Mouse (Mus musculus): ENCODE results near the gene Mylk2. TPM values are rescaled to one million over a fixed set of nuclear protein-coding genes. Genes with fewer than 3 reads are reported as not detected.

Gene Mylk2
- polyA plus RNA-seq (2014; fragmentation: Nextera tagmentation; extraction: Ambion mirVana) = not detected in 2 replicates

GRCm38 (mm10) chr2:152911031-152911430, at the start of gene Mylk2:
Gene Mylk2, plus strand, starts transcription at chr2:152911352.
- H3K27ac ChIP-seq (ENCODE audit: low read depth) = no peak within 1 kb of the TSS
- DNase-seq = no peak
- H3K9ac ChIP-seq = no peak within 1 kb of the TSS
- peaks cover 40% of the 10 kb centered on the region for H3K27me3 ChIP-seq (ENCODE audit: insufficient read depth, low read length)
- WGBS = 21% methylated on average over 12 of the region's 12 CpGs
- no peak within 1 kb of the TSS for H3K4me2 ChIP-seq
- TF ChIP-seq CTCF (IDR thresholded peaks at IDR 0.05; ENCODE audit: low read depth) = no peak
- ATAC-seq (ENCODE audit: insufficient read depth) = no peak
- H3K9me3 ChIP-seq (ENCODE audit: low read depth, low read length) = no peaks in the 10 kb centered on the region
- 0 out of 2 replicates have a peak, but pooled peaks cover 5% of the 10 kb centered on the region for H3K4me1 ChIP-seq (ENCODE audit: insufficient read depth)
- no peak within 1 kb of the TSS for H3K4me3 ChIP-seq (ENCODE audit: low read depth, low read length)
- no peaks in the 10 kb centered on the region for H3K36me3 ChIP-seq (ENCODE audit: insufficient read depth)

DNA sequence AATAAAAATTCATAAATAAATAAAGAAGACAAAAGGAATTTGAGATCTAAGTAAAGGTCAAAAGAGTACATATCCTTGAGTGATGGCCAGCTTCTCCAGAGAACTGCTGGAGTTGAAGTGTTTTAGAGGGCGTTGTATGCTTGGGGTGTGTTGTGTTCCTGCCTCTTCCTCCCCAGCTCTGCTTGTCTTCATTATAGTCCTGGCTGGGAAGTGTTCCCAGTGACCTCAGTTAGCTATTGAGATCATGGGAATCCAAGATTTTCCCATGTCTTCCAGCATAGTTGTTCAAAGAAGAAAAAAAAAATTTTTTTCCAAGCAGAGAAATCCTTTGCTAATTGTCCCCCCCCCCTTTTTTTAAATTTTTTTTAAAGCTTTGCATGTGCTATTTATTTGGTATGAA, 49.3 kb upstream of the Mylk2 start:
- ATAC-seq (ENCODE audit: insufficient read depth) = no peak
- Histone ChIP-seq H3K4me1 (ENCODE audit: insufficient read depth) (no peaks in the 10 kb centered on the region), H3K4me3 (ENCODE audit: low read depth, low read length) (no peak overlapping the region), H3K4me2 (no peak overlapping the region), H3K9ac (no peak overlapping the region), H3K27ac (ENCODE audit: low read depth) (no peak overlapping the region), H3K36me3 (ENCODE audit: insufficient read depth) (peaks cover 85% of the 10 kb centered on the region), H3K27me3 (ENCODE audit: insufficient read depth, low read length) (no peaks in the 10 kb centered on the region), H3K9me3 (ENCODE audit: low read depth, low read length) (no peaks in the 10 kb centered on the region)
- TF ChIP-seq CTCF (IDR thresholded peaks at IDR 0.05; ENCODE audit: low read depth) = no peak
- no peak for DNase-seq
- 94% methylated on average over 1 of the region's 1 CpGs for WGBS

DNA sequence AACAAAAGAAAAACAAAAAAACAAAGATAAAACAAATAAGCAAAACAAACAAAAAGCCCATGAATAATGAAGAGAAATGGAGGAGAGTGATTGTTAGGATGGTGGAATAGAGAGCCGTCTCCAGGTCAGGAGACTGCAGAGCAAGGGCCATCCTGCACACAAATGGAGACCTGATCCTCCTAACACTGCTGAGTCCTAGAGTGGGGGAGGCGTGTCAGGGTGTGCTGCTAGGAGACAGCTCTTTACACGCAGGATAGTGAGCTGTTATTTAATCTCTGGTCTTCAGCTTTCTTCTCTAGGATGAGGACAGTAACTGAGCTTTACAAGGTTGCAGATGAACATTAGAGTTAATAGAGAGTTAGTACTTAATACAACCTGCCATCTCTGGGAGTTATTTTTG, 48.5 kb upstream of the Mylk2 start:
- DNase-seq (no peak), ATAC-seq (ENCODE audit: insufficient read depth) (no peak)
- Histone ChIP-seq H3K27me3 (ENCODE audit: insufficient read depth, low read length) (no peaks in the 10 kb centered on the region), H3K27ac (ENCODE audit: low read depth) (no peak overlapping the region), H3K4me2 (no peak overlapping the region), H3K9me3 (ENCODE audit: low read depth, low read length) (no peaks in the 10 kb centered on the region), H3K36me3 (ENCODE audit: insufficient read depth) (peaks cover 85% of the 10 kb centered on the region), H3K4me1 (ENCODE audit: insufficient read depth) (no peaks in the 10 kb centered on the region), H3K4me3 (ENCODE audit: low read depth, low read length) (no peak overlapping the region), H3K9ac (no peak overlapping the region)
- WGBS = 81% methylated on average over 3 of the region's 3 CpGs
- TF ChIP-seq CTCF (IDR thresholded peaks at IDR 0.05; ENCODE audit: low read depth) = no peak

- no peak overlapping the region for H3K27ac ChIP-seq (ENCODE audit: low read depth)
- no peak for TF ChIP-seq CTCF (IDR thresholded peaks at IDR 0.05; ENCODE audit: low read depth)
- no peak overlapping the region for H3K9ac ChIP-seq
- DNase-seq (no peak), ATAC-seq (ENCODE audit: insufficient read depth) (no peak)
- 89% methylated on average over 6 of the region's 6 CpGs for WGBS
- no peaks in the 10 kb centered on the region for H3K27me3 ChIP-seq (ENCODE audit: insufficient read depth, low read length)
- no peaks in the 10 kb centered on the region for H3K9me3 ChIP-seq (ENCODE audit: low read depth, low read length)
- peaks cover 82% of the 10 kb centered on the region for H3K36me3 ChIP-seq (ENCODE audit: insufficient read depth)
- H3K4me2 ChIP-seq = no peak overlapping the region
- no peaks in the 10 kb centered on the region for H3K4me1 ChIP-seq (ENCODE audit: insufficient read depth)
- no peak overlapping the region for H3K4me3 ChIP-seq (ENCODE audit: low read depth, low read length)
Observed at GRCm38 (mm10) chr2:152863346-152863745, 47.8 kb upstream of the Mylk2 start.

DNA sequence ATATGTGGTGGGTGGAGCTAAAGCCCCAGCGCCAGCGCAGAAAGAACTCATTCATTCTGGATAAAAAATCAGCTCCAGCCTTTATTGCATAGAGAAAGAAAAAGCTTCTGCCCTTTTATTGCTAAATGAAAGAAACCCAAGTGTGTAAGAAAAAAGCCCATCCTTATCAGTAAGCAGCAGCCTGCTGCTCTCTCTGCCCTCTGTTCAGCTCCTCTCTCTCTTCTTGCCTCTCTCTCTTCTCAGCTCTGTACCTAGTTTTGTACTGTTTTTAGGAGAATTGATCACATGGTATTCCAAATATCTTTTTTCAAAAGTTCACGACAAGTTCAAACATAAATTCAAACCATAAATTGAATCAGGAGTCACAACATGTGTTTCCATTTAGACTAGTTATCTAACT, 32.9 kb upstream of the Mylk2 start:
- TF ChIP-seq CTCF (IDR thresholded peaks at IDR 0.05; ENCODE audit: low read depth) = no peak
- H3K27me3 ChIP-seq (ENCODE audit: insufficient read depth, low read length) = no peaks in the 10 kb centered on the region
- WGBS = 88% methylated on average over 3 of the region's 3 CpGs
- DNase-seq (no peak), ATAC-seq (ENCODE audit: insufficient read depth) (no peak)
- H3K4me1 ChIP-seq (ENCODE audit: insufficient read depth) = no peaks in the 10 kb centered on the region
- peaks cover 94% of the 10 kb centered on the region for H3K36me3 ChIP-seq (ENCODE audit: insufficient read depth)
- H3K9me3 ChIP-seq (ENCODE audit: low read depth, low read length) = no peaks in the 10 kb centered on the region
- no peak overlapping the region for H3K9ac ChIP-seq
- H3K27ac ChIP-seq (ENCODE audit: low read depth) = no peak overlapping the region
- H3K4me2 ChIP-seq = no peak overlapping the region
- H3K4me3 ChIP-seq (ENCODE audit: low read depth, low read length) = no peak overlapping the region

DNA sequence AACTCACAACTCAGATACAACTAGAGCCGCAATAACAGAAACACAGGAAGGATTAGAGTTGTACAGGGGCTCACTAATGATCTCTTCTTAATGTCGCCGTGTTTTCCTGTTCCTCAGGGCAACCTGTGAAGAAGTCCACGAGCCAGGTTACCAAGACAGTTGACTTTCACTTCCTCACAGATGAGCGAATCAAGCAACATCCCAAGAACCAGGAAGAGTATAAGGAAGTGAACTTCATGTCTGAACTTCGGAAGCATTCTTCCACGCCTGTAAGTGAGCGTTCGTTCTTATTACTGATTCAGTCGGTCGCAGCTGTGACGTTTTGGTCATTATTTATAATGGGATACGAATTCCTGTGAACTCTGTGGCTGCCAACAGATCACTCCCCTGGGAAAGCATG, 30.3 kb upstream of the Mylk2 start:
- Histone ChIP-seq H3K4me1 (ENCODE audit: insufficient read depth) (no peaks in the 10 kb centered on the region), H3K9me3 (ENCODE audit: low read depth, low read length) (no peaks in the 10 kb centered on the region), H3K4me3 (ENCODE audit: low read depth, low read length) (no peak overlapping the region), H3K36me3 (ENCODE audit: insufficient read depth) (peaks cover 95% of the 10 kb centered on the region), H3K27me3 (ENCODE audit: insufficient read depth, low read length) (no peaks in the 10 kb centered on the region), H3K4me2 (no peak overlapping the region), H3K27ac (ENCODE audit: low read depth) (no peak overlapping the region), H3K9ac (no peak overlapping the region)
- WGBS = 86% methylated on average over 13 of the region's 13 CpGs
- ATAC-seq (ENCODE audit: insufficient read depth) = no peak
- no peak for DNase-seq
- no peak for TF ChIP-seq CTCF (IDR thresholded peaks at IDR 0.05; ENCODE audit: low read depth)

- no peaks in the 10 kb centered on the region for H3K4me1 ChIP-seq (ENCODE audit: insufficient read depth)
- ATAC-seq (ENCODE audit: insufficient read depth) (no peak), DNase-seq (no peak)
- 93% methylated on average over 6 of the region's 6 CpGs for WGBS
- H3K27ac ChIP-seq (ENCODE audit: low read depth) = no peak overlapping the region
- no peak for TF ChIP-seq CTCF (IDR thresholded peaks at IDR 0.05; ENCODE audit: low read depth)
- no peak overlapping the region for H3K4me3 ChIP-seq (ENCODE audit: low read depth, low read length)
- H3K9ac ChIP-seq = no peak overlapping the region
- H3K36me3 ChIP-seq (ENCODE audit: insufficient read depth) = peaks cover 96% of the 10 kb centered on the region
- H3K4me2 ChIP-seq = no peak overlapping the region
- no peaks in the 10 kb centered on the region for H3K27me3 ChIP-seq (ENCODE audit: insufficient read depth, low read length)
- no peaks in the 10 kb centered on the region for H3K9me3 ChIP-seq (ENCODE audit: low read depth, low read length)
Observed at GRCm38 (mm10) chr2:152884101-152884645, 27.0 kb upstream of the Mylk2 start.

- no peaks in the 10 kb centered on the region for H3K9me3 ChIP-seq (ENCODE audit: low read depth, low read length)
- WGBS = 82% methylated on average over 3 of the region's 3 CpGs
- no peaks in the 10 kb centered on the region for H3K4me1 ChIP-seq (ENCODE audit: insufficient read depth)
- H3K36me3 ChIP-seq (ENCODE audit: insufficient read depth) = peaks cover 94% of the 10 kb centered on the region
- no peak overlapping the region for H3K4me2 ChIP-seq
- DNase-seq (no peak), ATAC-seq (ENCODE audit: insufficient read depth) (no peak)
- no peaks in the 10 kb centered on the region for H3K27me3 ChIP-seq (ENCODE audit: insufficient read depth, low read length)
- no peak for TF ChIP-seq CTCF (IDR thresholded peaks at IDR 0.05; ENCODE audit: low read depth)
- H3K9ac ChIP-seq = no peak overlapping the region
- no peak overlapping the region for H3K27ac ChIP-seq (ENCODE audit: low read depth)
- no peak overlapping the region for H3K4me3 ChIP-seq (ENCODE audit: low read depth, low read length)
Observed at GRCm38 (mm10) chr2:152887230-152887629, 23.9 kb upstream of the Mylk2 start.
